Mouse (Mus musculus) heart, embryonic 14.5 days (tissue): ENCODE results near the gene Rbms3. TPM values are rescaled to one million over a fixed set of nuclear protein-coding genes. Genes with fewer than 3 reads are reported as not detected.
A peak's percentile ranks its signal among the peaks of the same experiment; 100 is the strongest.

Source experiments
- ATAC-seq: fragments of 200-750 bp; cut with Nextera tagmentation; 2 replicates; pipeline ENCODE4 v1.8.0; 2017; ENCODE audit warnings: low read depth, moderate TSS enrichment; ENCODE audit not compliant: insufficient number of reproducible peaks, insufficient read depth, low FRiP score
- H3K27ac ChIP-seq, 2 experiments: fragments of 200-500 bp in 1 of 2; fragments of 300-500 bp in 1 of 2; sonication (generic) in 1 of 2; replicated peaks in 1 of 2; 2 replicates each; pipeline ENCODE4 v1.5.1; 2012 to 2014; ENCODE audit warnings: low read depth in 2 of 2, low read length in 2 of 2, control low read depth in 1 of 2, mild to moderate bottlenecking in 1 of 2, mixed read lengths in 1 of 2; ENCODE audit not compliant: control insufficient read depth in 1 of 2, insufficient read depth in 1 of 2
- H3K27me3 ChIP-seq: fragments of 300-500 bp; sonication (generic); 2 replicates; pipeline ENCODE4 v1.6.1; 2014; ENCODE audit warnings: mild to moderate bottlenecking, low read length, control low read depth; ENCODE audit not compliant: control insufficient read depth, insufficient read depth
- H3K36me3 ChIP-seq: fragments of 300-500 bp; sonication (generic); 2 replicates; pipeline ENCODE4 v1.6.1; 2014; ENCODE audit warnings: mild to moderate bottlenecking, control low read depth, low read length, mixed read lengths; ENCODE audit not compliant: control insufficient read depth, insufficient read depth
- H3K4me1 ChIP-seq, 2 experiments: fragments of 200-500 bp in 1 of 2; fragments of 300-500 bp in 1 of 2; sonication (generic) in 1 of 2; 2 replicates each; pipeline ENCODE4 v1.6.1; 2012 to 2014; ENCODE audit warnings: low read length in 2 of 2, control low read depth in 1 of 2, mixed read lengths in 1 of 2; ENCODE audit not compliant: control insufficient read depth in 2 of 2, insufficient read depth in 2 of 2
- H3K4me2 ChIP-seq: fragments of 300-500 bp; sonication (generic); 2 replicates; pipeline ENCODE4 v1.6.1; 2014; ENCODE audit warnings: mild to moderate bottlenecking, low read length
- H3K4me3 ChIP-seq, 2 experiments: fragments of 200-500 bp in 1 of 2; fragments of 300-500 bp in 1 of 2; sonication (generic) in 1 of 2; 2 replicates each; pipeline ENCODE4 v1.5.1; 2012 to 2014; ENCODE audit warnings: low read length in 2 of 2, mild to moderate bottlenecking in 2 of 2, control low read depth in 1 of 2, low read depth in 1 of 2, moderate library complexity in 1 of 2; ENCODE audit not compliant: control insufficient read depth in 1 of 2, insufficient read depth in 1 of 2
- H3K9ac ChIP-seq: fragments of 300-500 bp; sonication (generic); 2 replicates; pipeline ENCODE4 v1.6.1; 2014; ENCODE audit warnings: mild to moderate bottlenecking, low read length
- H3K9me3 ChIP-seq: fragments of 300-500 bp; sonication (generic); 2 replicates; pipeline ENCODE4 v1.6.1; 2016; ENCODE audit warnings: low read length, control low read depth; ENCODE audit not compliant: control insufficient read depth
- WGBS: fragments of 180-500 bp; shearing (Covaris S2); extraction: QIAGEN DNeasy Blood & Tissue Kit; methylation state at CpG from one replicate; pipeline ENCODE4 v1.1.7; 2014; 5-methylcytosine and 5-hydroxymethylcytosine counted together
- polyA plus RNA-seq: library from polyadenylated mRNA; unstranded; fragments of >200 nt; fragmentation: Nextera tagmentation; extraction: Ambion mirVana; gene quantifications from 2 replicates; pipeline ENCODE4 v1.2.1, GENCODE M21; 2014

Gene Rbms3
- polyA plus RNA-seq, 1 experiment from 2014 or later = 39.4 TPM

DNA sequence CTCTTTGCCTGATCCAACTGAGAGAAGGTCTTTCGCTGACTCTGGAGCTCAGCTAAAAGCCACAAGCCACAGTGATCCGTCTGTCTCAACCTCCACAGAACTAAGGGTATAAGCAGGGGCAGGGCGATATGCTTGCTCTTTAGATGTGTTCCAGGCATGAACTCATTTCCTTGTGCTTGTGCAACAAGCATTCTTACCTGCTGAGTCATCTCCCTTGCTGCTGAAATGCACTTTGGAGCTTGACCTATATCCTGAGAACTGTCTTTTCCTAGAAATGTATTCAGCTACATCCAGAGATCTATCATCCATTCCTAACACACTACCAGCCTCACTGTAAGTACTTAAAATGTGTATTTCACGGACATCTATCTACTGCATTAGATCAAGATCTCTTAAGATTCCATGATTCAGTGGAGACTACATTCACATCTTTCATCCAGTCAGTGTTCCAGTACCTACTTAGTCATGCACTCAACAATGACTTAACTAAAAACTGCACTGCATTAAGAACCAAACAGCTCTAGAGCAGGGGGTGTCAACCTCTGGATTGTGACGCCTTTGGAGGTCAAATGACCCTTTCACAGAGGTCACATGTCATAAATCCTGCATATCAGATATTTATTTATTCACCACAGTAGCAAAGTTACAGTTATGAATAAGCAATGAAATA is 58.4 kb downstream of the Rbms3 start:
- Histone ChIP-seq H3K9me3 (no peaks in the 10 kb centered on the region), H3K36me3 (no peaks in the 10 kb centered on the region), H3K27me3 (no peaks in the 10 kb centered on the region), H3K9ac (no peak overlapping the region), H3K4me1 (peaks cover 0 to 2% of the 10 kb centered on the region in 2 experiments; a peak in 1 of 4 replicates), H3K4me3 (no peak overlapping the region), H3K27ac (peak overlapping the region in 1 of 2 experiments; percentile 35; a peak in 1 of 4 replicates), H3K4me2 (no peak overlapping the region)
- 47% methylated on average over 5 of the region's 5 CpGs for WGBS
- ATAC-seq = no peak

DNA sequence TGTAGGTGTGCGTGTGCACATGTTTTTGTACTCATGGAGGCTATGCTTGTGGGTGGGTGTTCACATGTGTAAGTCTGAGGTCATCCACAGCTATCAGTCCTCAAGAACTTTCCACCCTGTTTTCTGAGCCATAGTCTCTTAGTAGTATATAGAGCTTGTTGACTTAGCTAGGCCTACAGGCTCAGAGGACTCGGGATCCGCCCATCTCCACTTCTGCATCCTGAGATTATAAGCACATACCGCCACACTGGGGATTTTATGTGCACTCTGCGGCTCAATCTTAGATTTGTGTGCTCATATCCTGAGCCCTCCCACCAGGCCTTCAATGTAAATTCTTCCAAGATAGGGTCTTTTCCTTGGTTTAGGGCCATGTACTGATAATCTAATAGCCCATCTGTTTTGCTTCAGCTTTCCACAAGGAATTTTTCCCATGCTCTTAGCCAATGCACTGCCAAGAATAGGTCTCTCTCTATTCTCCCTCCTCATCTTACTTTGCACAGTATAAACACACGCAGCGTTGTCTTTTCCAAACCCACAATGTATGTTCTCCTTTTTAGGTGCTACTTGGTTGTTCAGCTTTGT is 59.4 kb downstream of the Rbms3 start:
- no peak overlapping the region for H3K4me2 ChIP-seq
- H3K27me3 ChIP-seq = no peaks in the 10 kb centered on the region
- H3K4me3 ChIP-seq = no peak overlapping the region
- no peaks in the 10 kb centered on the region for H3K36me3 ChIP-seq
- peaks cover 0 to 2% of the 10 kb centered on the region in 2 experiments; a peak in 1 of 4 replicates for H3K4me1 ChIP-seq
- WGBS = 65% methylated on average over 7 of the region's 7 CpGs
- peak; percentile 50 for ATAC-seq
- no peak overlapping the region for H3K27ac ChIP-seq
- no peak overlapping the region for H3K9ac ChIP-seq
- no peaks in the 10 kb centered on the region for H3K9me3 ChIP-seq

DNA sequence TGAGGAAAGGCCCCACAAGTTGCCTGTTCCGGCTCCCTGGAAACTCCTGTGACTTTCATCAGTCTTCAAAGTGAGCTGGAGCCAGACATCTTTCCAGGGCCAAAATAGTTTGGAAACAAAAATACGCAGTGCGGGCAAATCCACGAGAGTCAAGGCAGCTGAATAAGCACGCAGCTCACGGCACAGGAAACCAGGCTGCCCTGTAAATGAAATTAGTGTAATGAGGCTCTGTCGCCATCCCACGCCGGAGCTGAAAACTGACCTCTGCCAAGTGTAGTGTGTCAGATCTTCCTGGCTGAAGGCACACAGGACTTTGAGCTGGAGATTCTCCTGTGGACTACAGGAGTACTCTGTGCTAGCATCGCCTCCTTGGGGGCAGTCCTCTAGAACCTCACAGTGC is 63.4 kb downstream of the Rbms3 start:
- no peaks in the 10 kb centered on the region for H3K36me3 ChIP-seq
- H3K9ac ChIP-seq = no peak overlapping the region
- no peak for ATAC-seq
- H3K9me3 ChIP-seq = no peaks in the 10 kb centered on the region
- H3K27me3 ChIP-seq = no peaks in the 10 kb centered on the region
- no peak overlapping the region for H3K27ac ChIP-seq
- no peak overlapping the region for H3K4me3 ChIP-seq
- peaks cover 0 to 2% of the 10 kb centered on the region in 2 experiments; a peak in 1 of 4 replicates for H3K4me1 ChIP-seq
- 65% methylated on average over 10 of the region's 10 CpGs for WGBS
- no peak overlapping the region for H3K4me2 ChIP-seq

DNA sequence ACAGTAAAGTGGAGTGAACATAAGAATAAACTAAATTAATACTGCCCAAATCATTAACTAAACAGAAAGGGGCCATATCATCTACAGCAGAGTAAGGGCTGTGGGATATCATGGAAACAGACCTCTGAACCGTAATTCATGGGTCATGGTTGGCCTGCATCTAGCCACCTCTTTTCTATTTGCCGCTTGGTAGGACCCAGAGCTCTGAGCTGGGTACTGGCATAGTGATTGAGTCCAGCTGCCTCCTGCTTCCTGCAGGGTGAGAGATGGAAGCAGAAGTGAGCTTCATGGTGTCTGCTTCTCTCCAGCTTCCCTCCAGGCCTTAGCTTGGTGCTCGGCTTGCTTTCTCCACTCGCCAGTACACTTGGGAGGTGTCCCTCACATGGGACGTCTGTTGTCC is 71.2 kb downstream of the Rbms3 start:
- Histone ChIP-seq H3K27ac (no peak overlapping the region), H3K27me3 (no peaks in the 10 kb centered on the region), H3K4me1 (no peaks in the 10 kb centered on the region), H3K9ac (no peak overlapping the region), H3K36me3 (no peaks in the 10 kb centered on the region), H3K4me3 (no peak overlapping the region), H3K4me2 (no peak overlapping the region), H3K9me3 (no peaks in the 10 kb centered on the region)
- 77% methylated on average over 5 of the region's 5 CpGs for WGBS
- no peak for ATAC-seq

DNA sequence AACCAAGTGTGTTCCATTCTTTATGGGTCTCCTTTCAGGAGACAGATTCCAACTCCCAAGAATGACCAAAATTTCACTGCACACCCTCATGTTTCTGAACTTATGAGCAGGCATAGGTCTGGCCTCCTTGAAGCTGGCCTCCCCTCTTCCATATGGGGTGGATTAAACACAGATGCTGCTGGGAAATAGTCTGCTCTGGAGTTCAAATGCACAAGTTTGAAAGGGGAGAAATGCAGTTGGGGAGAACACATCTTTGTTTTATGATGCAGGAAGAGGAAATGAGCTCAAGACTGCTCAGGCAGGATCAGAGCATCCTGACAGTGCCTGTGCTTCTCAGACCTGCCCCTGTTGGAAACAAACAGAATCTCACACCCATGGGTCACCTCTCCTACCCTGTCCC is 75.4 kb downstream of the Rbms3 start:
- H3K27me3 ChIP-seq = no peaks in the 10 kb centered on the region
- H3K4me3 ChIP-seq = no peak overlapping the region
- H3K27ac ChIP-seq = no peak overlapping the region
- H3K9ac ChIP-seq = no peak overlapping the region
- no peaks in the 10 kb centered on the region for H3K9me3 ChIP-seq
- no peak for ATAC-seq
- no peaks in the 10 kb centered on the region for H3K4me1 ChIP-seq
- H3K4me2 ChIP-seq = no peak overlapping the region
- H3K36me3 ChIP-seq = no peaks in the 10 kb centered on the region

DNA sequence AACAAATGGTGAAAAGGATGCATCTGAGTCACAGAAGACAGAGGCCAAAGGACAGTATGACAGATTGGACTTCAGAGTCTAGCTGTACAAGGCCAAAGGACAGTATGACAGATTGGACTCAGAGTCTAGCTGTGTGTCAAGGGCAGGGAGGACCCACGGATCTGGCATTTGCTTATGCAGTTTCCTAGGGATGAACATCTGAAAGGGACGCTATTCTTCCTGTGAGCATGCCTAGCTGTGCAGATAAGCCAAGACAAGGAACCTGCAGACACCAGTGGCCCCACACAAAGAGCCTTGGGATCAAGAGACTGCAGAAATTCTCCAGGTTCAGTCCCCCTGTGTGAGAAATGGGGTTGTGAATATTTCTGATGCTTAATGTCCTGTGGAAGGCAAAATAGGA is 100.4 kb downstream of the Rbms3 start:
- no peak overlapping the region for H3K9ac ChIP-seq
- no peaks in the 10 kb centered on the region for H3K36me3 ChIP-seq
- H3K27ac ChIP-seq = no peak overlapping the region
- 60% methylated on average over 2 of the region's 2 CpGs for WGBS
- H3K9me3 ChIP-seq = no peaks in the 10 kb centered on the region
- no peak for ATAC-seq
- H3K4me1 ChIP-seq = no peaks in the 10 kb centered on the region
- H3K27me3 ChIP-seq = no peaks in the 10 kb centered on the region
- H3K4me3 ChIP-seq = no peak overlapping the region
- H3K4me2 ChIP-seq = no peak overlapping the region

DNA sequence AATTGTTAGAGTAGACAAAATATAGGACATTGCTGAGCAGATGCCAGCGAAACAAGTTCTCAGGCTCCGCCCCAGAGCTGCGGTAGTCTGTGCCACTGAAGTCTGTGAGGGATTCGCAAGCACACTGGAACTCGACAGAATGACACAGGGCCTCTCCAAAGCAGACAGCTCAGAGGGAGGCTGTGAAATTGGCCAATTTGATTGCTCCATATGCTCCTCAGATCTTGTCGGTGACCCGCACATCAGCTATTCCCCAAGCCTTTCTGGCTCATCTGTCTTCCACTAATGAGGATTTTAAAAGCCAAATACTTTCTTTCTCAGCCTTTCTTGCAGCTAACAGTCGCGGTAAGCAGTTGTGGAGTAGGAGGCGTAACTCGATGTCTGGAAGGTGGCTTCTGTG is 120.8 kb downstream of the Rbms3 start:
- Histone ChIP-seq H3K36me3 (no peaks in the 10 kb centered on the region), H3K9ac (no peak overlapping the region), H3K9me3 (no peaks in the 10 kb centered on the region), H3K4me1 (no peaks in the 10 kb centered on the region), H3K27ac (no peak overlapping the region), H3K4me2 (no peak overlapping the region), H3K4me3 (no peak overlapping the region), H3K27me3 (no peaks in the 10 kb centered on the region)
- no peak for ATAC-seq
- 85% methylated on average over 11 of the region's 11 CpGs for WGBS

DNA sequence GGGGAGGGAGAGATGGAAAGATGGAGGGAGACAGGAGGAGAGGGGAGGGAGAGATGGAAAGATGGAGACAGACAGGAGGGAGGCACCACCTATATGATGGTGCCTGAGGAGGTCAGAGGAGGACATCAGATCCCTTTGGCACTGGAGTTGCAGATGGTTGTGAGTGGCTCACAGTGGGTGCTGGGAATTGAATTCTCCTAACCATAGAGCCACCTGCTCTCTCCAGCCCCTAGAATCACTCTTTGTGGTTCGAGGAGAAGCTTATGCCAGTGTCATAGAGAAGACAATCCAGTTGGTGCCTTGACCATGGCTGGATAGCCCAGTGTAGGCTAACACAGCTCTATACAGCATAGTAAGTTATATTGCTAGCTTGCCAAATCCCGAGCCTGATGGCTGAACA is 137.8 kb downstream of the Rbms3 start:
- WGBS = 68% methylated on average over 2 of the region's 2 CpGs
- Histone ChIP-seq H3K27ac (no peak overlapping the region), H3K4me3 (no peak overlapping the region), H3K4me2 (no peak overlapping the region), H3K4me1 (no peaks in the 10 kb centered on the region), H3K36me3 (no peaks in the 10 kb centered on the region), H3K9ac (no peak overlapping the region), H3K27me3 (no peaks in the 10 kb centered on the region), H3K9me3 (no peaks in the 10 kb centered on the region)
- no peak for ATAC-seq
